ENCODE assay signal across 12 mouse cellular contexts in genomic region chr7:26780510-26780909, GRCm38 (mm10). TPM values are rescaled to one million over a fixed set of nuclear protein-coding genes. Genes with fewer than 3 reads are reported as not detected.
DNase-seq lines count a peak whose midpoint lies in the region; ATAC-seq and TF ChIP-seq lines count a peak whose summit lies in the region.
"Had no signal": no experiment of that assay in that cellular context is flagged by ENCODE, and none has a peak within 500 bp of the region (broad histone marks: within the 10 kb centered on the region; RNA-seq: fewer than 3 reads in every experiment).

No protein-coding gene starts in this region.

- no peak overlapping the region for H3K27ac ChIP-seq in kidney, postnatal 0 days
- no peak overlapping the region for H3K27ac ChIP-seq in forebrain, embryonic 12.5 days
- H3K27ac ChIP-seq: liver, embryonic 15.5 days had no signal

- no peak overlapping the region for H3K9ac ChIP-seq in kidney, postnatal 0 days (ENCODE audit: low read depth, low read length)
- H3K9ac ChIP-seq in forebrain, embryonic 12.5 days = no peak overlapping the region
- H3K9ac ChIP-seq: liver, embryonic 15.5 days had no signal

- peak; percentile 21 for DNase-seq in kidney, postnatal 0 days (ENCODE audit: low spot score)
- no peak for DNase-seq in kidney, adult 9 months
- peak; percentile 11 to 48 for DNase-seq in left cerebral cortex, postnatal 10 days (ENCODE audit: extremely low spot score in 1 of 2, low spot score in 2 of 2)
- DNase-seq in right cerebral cortex, adult 18-20 months = peak; percentile 40
- no peak for DNase-seq in cerebellum, adult 9-11 months
- no peak for DNase-seq in yolk sac, embryonic 10.5 days (ENCODE audit: low spot score)
- no peak for DNase-seq in thymus, postnatal 14 days
- DNase-seq: cerebellum, adult 9-10 months had no signal

- WGBS in kidney, postnatal 0 days = 7% methylated on average over 11 of the region's 11 CpGs
- WGBS in forebrain, embryonic 12.5 days = 2% methylated on average over 11 of the region's 11 CpGs

- ATAC-seq in kidney, postnatal 0 days (replicated peaks; ENCODE audit: low FRiP score, low read depth) = 0 out of 2 replicates have a peak, but pooled peaks have one; percentile 47
- ATAC-seq in forebrain, embryonic 12.5 days (ENCODE audit: low FRiP score) = peak; percentile 66; the same call in 1 of the 2 replicates

- H3K4me1 ChIP-seq in kidney, postnatal 0 days (replicated peaks; ENCODE audit: insufficient read depth, low read length) = no peaks in the 10 kb centered on the region
- peaks cover 7% of the 10 kb centered on the region; the same call in 1 of the 2 replicates for H3K4me1 ChIP-seq in forebrain, embryonic 12.5 days
- H3K4me1 ChIP-seq: liver, embryonic 15.5 days had no signal

- no peaks in the 10 kb centered on the region for H3K27me3 ChIP-seq in kidney, postnatal 0 days (ENCODE audit: insufficient read depth, low read length)
- no peaks in the 10 kb centered on the region for H3K27me3 ChIP-seq in forebrain, embryonic 12.5 days
- H3K27me3 ChIP-seq: liver, embryonic 15.5 days had no signal

- H3K9me3 ChIP-seq in kidney, postnatal 0 days (replicated peaks; ENCODE audit: low read length) = no peaks in the 10 kb centered on the region
- no peaks in the 10 kb centered on the region for H3K9me3 ChIP-seq in forebrain, embryonic 12.5 days
- H3K9me3 ChIP-seq: liver, embryonic 15.5 days had no signal

- no peak overlapping the region for H3K4me3 ChIP-seq in kidney, postnatal 0 days (replicated peaks; ENCODE audit: low read depth, low read length)
- no peak overlapping the region for H3K4me3 ChIP-seq in forebrain, embryonic 12.5 days (replicated peaks)
- H3K4me3 ChIP-seq: liver, embryonic 15.5 days had no signal

- intact Hi-C loops in left cerebral cortex, postnatal 10 days (cut with DNase I) = loop anchor here (10.0 kb wide), 1 partner anchor 354 kb away; no protein-coding TSS in a partner anchor

- peak; percentile 7; the same call in 1 of the 2 replicates for TF ChIP-seq CTCF in kidney, postnatal 0 days (IDR thresholded peaks at IDR 0.05; ENCODE audit: low read depth)

- no peak overlapping the region for H3K4me2 ChIP-seq in kidney, postnatal 0 days (ENCODE audit: low read length)
- peak overlapping the region; percentile 32 for H3K4me2 ChIP-seq in forebrain, embryonic 12.5 days
- H3K4me2 ChIP-seq: liver, embryonic 15.5 days had no signal

- H3K36me3 ChIP-seq in kidney, postnatal 0 days (ENCODE audit: insufficient read depth, low read length) = no peaks in the 10 kb centered on the region
- H3K36me3 ChIP-seq in forebrain, embryonic 12.5 days (replicated peaks) = no peaks in the 10 kb centered on the region
- H3K36me3 ChIP-seq: liver, embryonic 15.5 days had no signal

RNA-seq across cellular contexts. Expression of gene Cyp2b19, which starts 23.6 kb away (rescaled TPM):
- not detected in 2 replicates for polyA plus RNA-seq in kidney, postnatal 0 days (2015; fragmentation: Nextera tagmentation; extraction: Ambion mirVana)
- 0.06 and 0.09 TPM in 2 replicates for polyA plus RNA-seq in forebrain, embryonic 12.5 days (2016; fragmentation: Nextera tagmentation; extraction: Ambion mirVana)
- total RNA-seq in left cerebral cortex, postnatal 10 days (2021) = not detected
- polyA plus RNA-seq: heart, postnatal 0 days; liver, embryonic 15.5 days; small intestine, adult 2 months had no signal

RNA-seq across cellular contexts. Expression of gene Cyp2g1, which starts 28.2 kb away (rescaled TPM):
- polyA plus RNA-seq in kidney, postnatal 0 days (2015; fragmentation: Nextera tagmentation; extraction: Ambion mirVana) = not detected in 2 replicates
- 0.10 and 0.27 TPM in 2 replicates for polyA plus RNA-seq in forebrain, embryonic 12.5 days (2016; fragmentation: Nextera tagmentation; extraction: Ambion mirVana)
- total RNA-seq in left cerebral cortex, postnatal 10 days (2021) = not detected
- polyA plus RNA-seq: heart, postnatal 0 days; liver, embryonic 15.5 days; small intestine, adult 2 months had no signal

RNA-seq across cellular contexts. Expression of gene Cyp2a5, which starts 54.6 kb away (rescaled TPM):
- polyA plus RNA-seq in kidney, postnatal 0 days (2015; fragmentation: Nextera tagmentation; extraction: Ambion mirVana) = not detected in 2 replicates
- not detected in 2 replicates for polyA plus RNA-seq in forebrain, embryonic 12.5 days (2016; fragmentation: Nextera tagmentation; extraction: Ambion mirVana)
- total RNA-seq in left cerebral cortex, postnatal 10 days (2021) = not detected
- polyA plus RNA-seq: heart, postnatal 0 days; small intestine, adult 2 months had no signal

Comparison
In these comparisons a context has a peak if more than half of its experiments do, and no peak if none do; other contexts are left out.
1. DNase-seq: peak in kidney, postnatal 0 days (single experiment), left cerebral cortex, postnatal 10 days (2 of 2) and right cerebral cortex, adult 18-20 months (single experiment); none in kidney, adult 9 months (single experiment), cerebellum, adult 9-11 months (single experiment), yolk sac, embryonic 10.5 days (single experiment) and thymus, postnatal 14 days (single experiment).